Mouse (Mus musculus): Measurements from ENCODE around the gene Mylk4. TPM values are rescaled to one million over a fixed set of nuclear protein-coding genes. Genes with fewer than 3 reads are reported as not detected.

Gene Mylk4
- total RNA-seq (2021): 100 to 1,000 TPM; 206 to 302 TPM
- long read RNA-seq, experiment 1, partial matches to known transcripts: 1 of 9 reads
- long read RNA-seq, experiment 1, other reads (novel, unspliced or antisense): 8 of 9 reads
- long read RNA-seq, experiment 2, partial matches to known transcripts: 1 of 11 reads
- long read RNA-seq, experiment 2, other reads (novel, unspliced or antisense): 10 of 11 reads

GRCm38 (mm10) chr13:32783816-32784215 is at the start of gene Mylk4:
TSS of gene Mylk4 (minus strand) at chr13:32783954.
- DNase-seq: no peak

DNA sequence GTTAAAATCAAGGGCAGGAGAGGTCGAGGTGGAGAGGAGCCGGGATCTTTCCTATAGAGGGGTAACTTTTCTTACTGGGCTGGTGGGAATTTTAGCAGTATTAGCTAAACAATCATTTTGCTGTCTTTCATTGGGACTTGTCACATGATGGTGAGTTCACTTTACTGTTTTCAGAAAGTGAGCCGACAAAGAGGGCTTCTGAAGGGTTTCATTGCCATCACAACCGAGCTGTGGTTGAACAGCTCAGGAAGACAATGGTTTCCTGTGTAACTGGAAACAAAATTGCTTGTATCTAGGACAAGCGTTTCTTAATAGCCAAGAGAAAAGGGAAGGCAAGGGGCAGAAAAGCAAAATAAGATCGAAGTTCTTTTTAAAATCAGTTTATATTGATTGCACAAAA is 49.5 kb upstream of the Mylk4 start:
- DNase-seq: no peak

- no peak for DNase-seq
Observed at GRCm38 (mm10) chr13:32832776-32833175, 49.0 kb upstream of the Mylk4 start.

DNA sequence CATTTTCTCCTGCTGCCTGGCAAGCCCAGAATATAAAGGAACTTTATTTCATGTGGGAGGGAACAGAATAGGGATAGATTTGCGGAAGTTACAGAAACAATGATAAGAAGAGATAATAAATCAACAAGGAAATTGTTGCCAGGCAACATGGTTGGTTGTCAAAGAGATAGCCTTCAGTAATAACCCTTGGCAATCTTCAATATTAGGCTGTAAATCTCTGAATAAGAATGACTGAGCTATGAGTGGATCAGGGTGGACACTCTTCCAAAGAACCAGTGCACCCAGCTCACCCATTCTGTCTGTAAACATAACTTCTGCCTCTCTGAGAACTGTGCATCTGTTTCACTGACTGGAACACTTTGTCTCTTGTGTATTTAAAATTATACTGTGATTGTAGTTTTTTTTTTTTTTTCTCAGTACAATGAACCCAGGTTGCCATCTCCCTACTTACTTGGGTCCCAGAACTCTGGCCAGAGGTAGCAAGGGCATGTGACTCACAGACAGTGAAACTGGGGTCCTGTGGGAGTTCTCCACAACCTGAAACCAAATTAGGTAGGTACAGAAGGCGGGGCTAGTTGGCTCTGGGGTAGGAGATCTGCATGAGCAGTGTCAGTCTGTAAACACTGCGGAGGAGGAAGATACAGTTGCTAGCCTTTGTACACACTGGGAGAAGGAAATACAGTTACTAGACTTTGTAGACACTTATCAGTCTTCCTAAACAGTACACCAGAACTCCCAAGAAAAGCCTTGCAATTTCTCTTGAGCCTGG is 47.9 kb upstream of the Mylk4 start:
- peak in 1 of 2 experiments; percentile 25 for DNase-seq

GRCm38 (mm10) chr13:32828886-32829285 is 45.1 kb upstream of the Mylk4 start:
- DNase-seq: no peak

- DNase-seq: peak; percentile 31 to 73
Observed at GRCm38 (mm10) chr13:32827951-32828350, 44.2 kb upstream of the Mylk4 start.

- no peak for DNase-seq
Observed at GRCm38 (mm10) chr13:32827111-32827822, 43.5 kb upstream of the Mylk4 start.

- DNase-seq: no peak
Observed at GRCm38 (mm10) chr13:32825546-32825945, 41.8 kb upstream of the Mylk4 start.

GRCm38 (mm10) chr13:32824377-32825330 is 40.9 kb upstream of the Mylk4 start:
- no peak for DNase-seq

- no peak for DNase-seq
Observed at GRCm38 (mm10) chr13:32823126-32823525, 39.4 kb upstream of the Mylk4 start.

GRCm38 (mm10) chr13:32821671-32822070 is 37.9 kb upstream of the Mylk4 start:
- DNase-seq: no peak

DNA sequence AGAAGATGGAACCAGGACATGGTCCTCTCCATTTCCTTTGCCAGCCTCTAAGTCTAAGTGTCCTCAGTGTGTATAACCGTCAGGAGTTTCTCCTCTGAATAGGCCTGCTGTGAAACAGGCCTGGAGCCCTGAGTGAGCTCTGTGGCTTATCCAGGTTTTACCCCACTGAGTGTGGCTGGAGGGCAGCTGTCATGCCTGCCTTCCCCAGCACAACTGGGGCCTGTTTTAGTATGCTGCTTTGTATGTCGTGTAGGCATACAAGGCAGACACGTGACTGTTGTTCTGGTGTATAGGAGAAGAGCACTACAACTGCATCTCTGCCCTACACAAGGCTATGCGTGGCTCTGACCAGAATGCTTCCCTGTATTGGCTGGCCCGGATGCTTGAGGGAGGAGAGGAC is 36.2 kb upstream of the Mylk4 start:
- DNase-seq: no peak

DNA sequence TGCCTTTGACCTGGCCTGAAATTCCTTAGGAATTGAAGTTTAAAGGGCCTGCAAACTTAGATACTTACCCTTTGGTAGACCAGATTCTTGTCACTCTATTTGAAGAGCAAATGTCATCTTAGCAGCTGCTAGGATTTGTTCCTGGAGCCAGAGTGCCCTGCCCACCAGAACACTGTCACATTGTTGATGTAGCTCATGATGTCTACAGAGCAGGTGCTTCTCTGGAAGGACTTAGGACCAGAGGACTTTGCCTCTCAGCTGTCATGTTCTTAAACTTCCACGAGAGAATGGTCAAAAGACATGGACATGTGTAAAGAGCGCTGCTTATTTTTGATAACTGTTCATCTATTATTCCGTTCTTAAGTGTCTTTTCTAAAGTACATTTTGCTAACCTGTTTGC is 35.5 kb upstream of the Mylk4 start:
- no peak for DNase-seq

- no peak for DNase-seq
Observed at GRCm38 (mm10) chr13:32807624-32808023, 23.9 kb upstream of the Mylk4 start.

- no peak for DNase-seq
Observed at GRCm38 (mm10) chr13:32806820-32807219, 23.1 kb upstream of the Mylk4 start.

DNA sequence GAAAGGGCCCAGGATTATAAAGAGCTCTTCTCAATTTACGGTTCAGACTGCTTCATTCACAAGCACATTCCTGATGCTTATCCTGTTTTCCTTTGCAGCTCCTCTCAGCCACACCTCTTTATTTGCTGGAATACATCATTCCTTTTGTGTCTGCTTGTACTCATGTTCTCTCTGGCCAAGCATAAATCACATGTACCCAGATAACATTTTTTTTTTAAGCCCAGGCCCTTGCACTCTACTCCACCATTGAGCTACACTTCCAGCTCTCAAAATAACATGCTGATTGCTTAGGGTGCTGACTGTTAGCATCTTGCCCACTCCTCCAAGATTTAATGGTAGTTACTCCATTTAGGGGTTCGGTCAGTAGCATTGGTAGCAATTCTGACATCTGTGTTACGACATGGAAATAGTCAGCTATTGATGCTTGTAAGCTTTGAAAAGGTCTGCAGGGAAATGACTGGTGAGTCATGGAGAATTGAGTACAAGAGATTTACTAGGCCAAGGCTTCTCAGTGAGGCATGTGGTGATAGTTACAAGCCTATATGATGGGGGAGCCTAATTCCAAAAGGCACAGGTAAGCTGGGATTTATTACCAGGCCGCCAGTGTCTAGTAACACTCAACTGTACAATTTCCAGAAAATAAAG is 20.1 kb upstream of the Mylk4 start:
- DNase-seq: peak in 1 of 2 experiments; percentile 18

DNA sequence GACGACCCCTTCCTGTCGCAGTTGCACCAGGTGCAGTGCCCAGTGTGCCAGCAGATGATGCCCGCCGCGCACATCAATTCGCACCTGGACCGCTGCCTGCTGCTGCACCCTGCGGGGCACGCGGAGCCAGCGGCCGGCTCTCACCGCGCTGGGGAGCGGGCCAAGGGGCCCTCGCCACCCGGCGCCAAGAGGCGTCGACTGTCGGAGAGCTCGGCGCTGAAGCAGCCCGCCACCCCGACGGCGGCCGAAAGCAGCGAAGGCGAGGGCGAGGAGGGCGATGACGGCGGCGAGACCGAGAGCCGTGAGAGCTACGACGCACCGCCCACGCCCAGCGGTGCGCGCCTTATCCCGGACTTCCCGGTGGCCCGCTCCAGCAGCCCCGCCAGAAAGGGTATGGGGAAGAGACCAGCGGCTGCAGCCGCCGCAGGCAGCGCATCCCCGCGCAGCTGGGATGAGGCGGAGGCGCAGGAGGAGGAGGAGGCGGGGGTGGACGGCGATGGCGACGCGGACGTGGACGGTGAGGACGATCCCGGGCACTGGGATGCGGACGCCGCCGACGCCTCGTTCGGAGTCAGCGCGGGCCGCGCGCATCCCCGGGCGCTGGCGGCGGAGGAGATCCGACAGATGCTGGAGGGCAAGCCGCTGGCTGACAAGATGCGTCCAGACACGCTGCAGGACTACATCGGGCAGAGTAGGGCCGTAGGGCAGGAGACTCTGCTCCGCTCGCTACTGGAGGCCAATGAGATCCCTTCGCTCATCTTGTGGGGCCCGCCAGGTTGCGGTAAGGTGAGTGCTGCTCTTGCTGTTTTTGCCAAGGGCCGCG is 18.7 kb upstream of the Mylk4 start, which contains the start of gene D930007J09Rik:
Gene D930007J09Rik (minus strand): TSS at position 591 of the 823 bp plus-strand sequence.
- peak; percentile 51 for DNase-seq

GRCm38 (mm10) chr13:32801693-32802221 is 18.0 kb upstream of the Mylk4 start, which contains the start of gene Wrnip1:
TSS of gene Wrnip1 (plus strand) at chr13:32802038.
- peak; percentile 96 to 99 for DNase-seq

- DNase-seq: peak in 1 of 2 experiments; percentile 13
Observed at GRCm38 (mm10) chr13:32800859-32801258, 17.1 kb upstream of the Mylk4 start.

GRCm38 (mm10) chr13:32799131-32799530 is 15.4 kb upstream of the Mylk4 start:
- DNase-seq: peak in 1 of 2 experiments; percentile 27

Data from heart, adult 18-20 months (tissue).